Mouse (Mus musculus) kidney, postnatal 14 days (tissue): Measurements from ENCODE around the gene Emc1.
"Not testable (repeated sequence)": the region's sequence is repeated elsewhere in the genome, so short reads cannot be mapped to it uniquely, and the experiment has no call there.

ENCODE experiments used
- DNase-seq: peaks from one replicate; pipeline ENCODE4 v3.0.0; 2022; ENCODE audit warnings: mixed read lengths

Gene Emc1

GRCm38 (mm10) chr4:139360761-139361548 is 8.6 kb downstream of the Emc1 start:
- no peak for DNase-seq

GRCm38 (mm10) chr4:139367336-139367735 is 14.9 kb downstream of the Emc1 start:
- DNase-seq: no peak

GRCm38 (mm10) chr4:139368038-139368437 is 15.7 kb downstream of the Emc1 start:
- no peak for DNase-seq

- DNase-seq: peak; percentile 37
These were observed 20.7 kb downstream of the Emc1 start for GRCm38 (mm10) chr4:139373130-139373529.

- no peak for DNase-seq
These were observed 21.1 kb downstream of the Emc1 start for GRCm38 (mm10) chr4:139373531-139373930.

- DNase-seq: no peak
These were observed 27.3 kb downstream of the Emc1 start for GRCm38 (mm10) chr4:139379719-139380118.

- DNase-seq: peak; percentile 100
These were observed 27.9 kb downstream of the Emc1 start for GRCm38 (mm10) chr4:139380207-139380748.

GRCm38 (mm10) chr4:139380775-139381451 is 28.5 kb downstream of the Emc1 start:
- DNase-seq: no peak

- no peak for DNase-seq
These were observed 29.1 kb downstream of the Emc1 start for GRCm38 (mm10) chr4:139381452-139381845.

- no peak for DNase-seq
These were observed 29.8 kb downstream of the Emc1 start for GRCm38 (mm10) chr4:139382231-139382630.

- not testable (repeated sequence) for DNase-seq
These were observed 33.5 kb downstream of the Emc1 start for GRCm38 (mm10) chr4:139385841-139386240.

GRCm38 (mm10) chr4:139386869-139387319 is 34.5 kb downstream of the Emc1 start:
- DNase-seq: peak; percentile 16

- no peak for DNase-seq
These were observed 37.2 kb downstream of the Emc1 start for GRCm38 (mm10) chr4:139389557-139389956.

GRCm38 (mm10) chr4:139395431-139395830 is 43.0 kb downstream of the Emc1 start:
- DNase-seq: no peak

- no peak for DNase-seq
These were observed 48.1 kb downstream of the Emc1 start for GRCm38 (mm10) chr4:139400487-139400886.

GRCm38 (mm10) chr4:139403214-139403613 is 50.8 kb downstream of the Emc1 start:
- DNase-seq: no peak

- DNase-seq: no peak
These were observed 59.0 kb downstream of the Emc1 start for GRCm38 (mm10) chr4:139411351-139411750.

GRCm38 (mm10) chr4:139417868-139418267 is 65.5 kb downstream of the Emc1 start:
- DNase-seq: no peak

- no peak for DNase-seq
These were observed 69.2 kb downstream of the Emc1 start for GRCm38 (mm10) chr4:139421621-139422020.

- DNase-seq: no peak
These were observed 70.0 kb downstream of the Emc1 start for GRCm38 (mm10) chr4:139422409-139422808.

GRCm38 (mm10) chr4:139423270-139423669 is 70.9 kb downstream of the Emc1 start:
- DNase-seq: peak; percentile 17
